Mouse (Mus musculus) layer of hippocampus, adult 9-10 months (tissue): ENCODE results near the gene Pigl.

Experiments used
- DNase-seq: peaks from one replicate; pipeline ENCODE4 v3.0.0; 2022; ENCODE audit warnings: low spot score

Pigl gene

DNA sequence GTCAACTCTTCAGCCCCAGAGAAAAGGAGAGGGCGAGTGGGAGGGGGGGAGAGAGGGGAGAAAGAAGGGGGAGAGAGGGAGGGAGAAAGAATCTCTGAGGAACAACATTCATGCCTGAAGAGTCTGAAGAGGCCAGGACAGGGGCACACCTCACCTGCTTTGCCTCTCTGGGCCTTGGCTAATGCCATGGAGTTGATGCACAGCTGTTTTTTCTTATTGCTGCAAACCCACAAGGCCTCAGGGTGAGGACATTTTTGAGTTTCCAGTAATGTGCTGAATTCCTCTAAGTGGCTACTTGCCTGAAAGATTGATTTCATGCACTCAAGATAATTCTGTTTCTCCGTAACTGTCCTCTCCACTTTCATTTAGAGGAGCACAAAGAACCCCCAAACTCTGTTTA is 99.9 kb downstream of the Pigl start:
- no peak for DNase-seq

DNA sequence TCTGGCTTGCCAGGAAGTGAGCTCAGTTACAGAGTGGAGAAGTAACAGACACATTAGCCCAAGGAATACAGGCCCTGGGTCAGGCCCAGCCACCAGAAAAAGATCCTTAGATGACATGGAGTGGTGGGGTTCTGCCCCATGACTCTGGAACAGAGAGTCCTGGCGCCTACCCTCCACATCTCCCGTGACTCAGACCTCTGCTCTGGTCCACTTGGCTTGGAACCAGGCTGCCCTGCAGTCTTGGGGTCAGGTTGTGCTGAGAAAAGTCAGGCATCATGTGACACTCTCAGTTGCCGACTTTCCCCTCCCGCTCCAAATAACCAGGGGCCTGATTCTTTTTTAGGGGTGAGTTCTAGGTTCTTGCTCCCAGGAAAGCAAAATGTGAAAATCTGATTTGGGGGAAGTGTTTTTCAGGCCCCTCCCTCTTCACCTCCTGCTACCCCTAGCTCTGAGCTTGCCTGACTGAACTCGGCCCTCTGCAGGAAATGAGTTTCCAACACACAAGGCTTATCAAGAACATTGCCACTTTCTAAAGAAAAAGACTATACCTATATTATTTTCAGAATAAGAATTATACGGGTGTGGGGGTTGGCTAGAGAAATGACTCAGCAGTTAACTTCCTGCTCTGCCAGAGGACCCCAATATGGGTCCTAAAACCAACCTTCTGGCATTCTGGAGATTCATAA is 100.8 kb downstream of the Pigl start:
- DNase-seq: no peak

DNA sequence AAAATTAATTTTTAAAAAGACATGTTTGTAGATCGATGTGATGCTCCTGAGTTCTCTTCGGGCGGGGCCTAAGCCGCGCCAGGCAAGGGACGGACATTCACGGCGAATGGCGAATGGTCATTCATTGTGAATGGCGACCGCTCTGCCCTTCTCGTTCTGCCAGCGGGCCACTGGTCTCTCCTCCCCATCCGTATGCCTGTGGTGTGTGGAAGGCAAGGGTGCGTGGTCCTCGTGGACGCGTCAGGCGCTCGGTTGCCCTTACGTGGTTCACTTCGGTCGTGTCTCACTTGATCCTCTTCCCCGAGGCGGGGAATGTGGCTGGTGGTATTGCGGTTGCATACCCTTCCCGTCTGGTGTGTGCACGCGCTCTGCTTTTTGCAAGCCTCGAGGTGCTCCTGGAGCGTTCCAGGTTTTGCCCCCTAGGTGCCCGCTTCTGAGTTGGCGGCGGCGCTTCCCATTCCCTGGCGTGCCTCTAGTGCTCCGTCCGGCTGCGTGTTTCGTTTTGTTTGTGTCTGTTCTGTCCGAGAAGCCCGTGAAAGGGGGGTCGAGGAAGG is 102.3 kb downstream of the Pigl start:
- DNase-seq: no peak

DNA sequence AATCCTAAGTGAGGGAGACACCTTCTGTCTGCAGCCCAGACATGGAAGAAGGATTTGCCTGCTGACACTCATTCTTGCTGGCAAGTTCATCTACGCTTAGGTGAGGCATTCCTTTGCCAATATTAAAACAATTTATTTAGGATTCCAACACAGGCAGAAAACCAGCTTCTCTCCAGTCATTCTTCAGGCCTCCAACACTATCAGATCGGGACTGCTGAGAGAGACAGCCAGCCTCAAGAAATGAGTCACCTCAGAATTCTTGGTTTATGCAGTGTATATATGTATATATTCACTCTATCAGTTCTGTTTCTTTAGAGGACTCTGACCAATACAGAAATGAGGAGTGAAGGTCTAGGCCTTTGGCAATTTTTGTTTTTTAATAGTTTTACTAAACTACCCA is 105.3 kb downstream of the Pigl start:
- no peak for DNase-seq
